Mouse (Mus musculus) stomach, postnatal 0 days (tissue): ENCODE results near the gene Plekhh1. TPM values are rescaled to one million over a fixed set of nuclear protein-coding genes. Genes with fewer than 3 reads are reported as not detected.

Experiments used
- ATAC-seq: fragments of 200-750 bp; cut with Nextera tagmentation; 2 replicates; pipeline ENCODE4 v1.8.0; 2017; ENCODE audit not compliant: low FRiP score, low TSS enrichment
- DNase-seq: peaks from one replicate; pipeline ENCODE4 v3.0.0-alpha.2; 2016; ENCODE audit warnings: low spot score
- H3K27ac ChIP-seq: fragments of 300-500 bp; sonication (generic); replicated peaks from 2 replicates; pipeline ENCODE4 v1.5.1; 2014; ENCODE audit warnings: mild to moderate bottlenecking, control low read depth
- H3K27me3 ChIP-seq: fragments of 300-500 bp; sonication (generic); 2 replicates; pipeline ENCODE4 v1.6.1; 2014; ENCODE audit warnings: low read length; ENCODE audit not compliant: control insufficient read depth, insufficient read depth
- H3K36me3 ChIP-seq: fragments of 300-500 bp; sonication (generic); 2 replicates; pipeline ENCODE4 v1.6.1; 2014; ENCODE audit warnings: low read length, mixed read lengths; ENCODE audit not compliant: control insufficient read depth, insufficient read depth
- H3K4me1 ChIP-seq: fragments of 300-500 bp; sonication (generic); replicated peaks from 2 replicates; pipeline ENCODE4 v1.6.1; 2014; ENCODE audit warnings: antibody characterized with exemption; ENCODE audit not compliant: control insufficient read depth, insufficient read depth
- H3K4me2 ChIP-seq: fragments of 300-500 bp; sonication (generic); replicated peaks from 2 replicates; pipeline ENCODE4 v1.6.1; 2014; ENCODE audit warnings: low read depth, mild to moderate bottlenecking, control low read depth, moderate library complexity
- H3K4me3 ChIP-seq: fragments of 300-500 bp; sonication (generic); 2 replicates; pipeline ENCODE4 v1.5.1; 2014; ENCODE audit warnings: low read depth, low read length, control low read depth
- H3K9ac ChIP-seq: fragments of 300-500 bp; sonication (generic); 2 replicates; pipeline ENCODE4 v1.6.1; 2014; ENCODE audit warnings: mild to moderate bottlenecking, low read length, control low read depth, mixed read lengths
- H3K9me3 ChIP-seq: fragments of 300-500 bp; sonication (generic); 2 replicates; pipeline ENCODE4 v1.6.1; 2016; ENCODE audit warnings: low read length; ENCODE audit not compliant: control insufficient read depth
- CTCF ChIP-seq: IDR thresholded peaks from 2 replicates; pipeline ENCODE4 v1.5.1; 2016; ENCODE audit warnings: antibody characterized with exemption, low read depth, mild to moderate bottlenecking, moderate library complexity
- EP300 ChIP-seq: optimal IDR thresholded peaks from 2 replicates; pipeline ENCODE3; 2016; ENCODE audit warnings: antibody characterized with exemption
- WGBS: fragments of 180-500 bp; shearing (Covaris S2); extraction: QIAGEN DNeasy Blood & Tissue Kit; methylation state at CpG from one replicate; pipeline ENCODE4 v1.1.7; 2014; 5-methylcytosine and 5-hydroxymethylcytosine counted together
- polyA plus RNA-seq: library from polyadenylated mRNA; unstranded; fragments of >200 nt; fragmentation: Nextera tagmentation; extraction: Ambion mirVana; gene quantifications from 2 replicates; pipeline ENCODE4 v1.2.1, GENCODE M21; 2015

The Plekhh1 gene
- polyA plus RNA-seq, 1 experiment from 2014 or later: 6.1 TPM

- ATAC-seq: no peak
- no peaks in the 10 kb centered on the region for H3K36me3 ChIP-seq
- H3K27ac ChIP-seq: no peak overlapping the region
- no peak overlapping the region for H3K9ac ChIP-seq
- no peak for DNase-seq
- TF ChIP-seq EP300 (no peak), CTCF (no peak)
- H3K9me3 ChIP-seq: no peaks in the 10 kb centered on the region
- no peaks in the 10 kb centered on the region for H3K27me3 ChIP-seq
- H3K4me3 ChIP-seq: no peak overlapping the region
- H3K4me1 ChIP-seq: no peaks in the 10 kb centered on the region
- 82% methylated on average over 5 of the region's 5 CpGs for WGBS
- no peak overlapping the region for H3K4me2 ChIP-seq
Observed at GRCm38 (mm10) chr12:79005456-79005855, 23.5 kb upstream of the Plekhh1 start.

GRCm38 (mm10) chr12:79006076-79006475, 22.9 kb upstream of the Plekhh1 start:
- Histone ChIP-seq H3K36me3 (no peaks in the 10 kb centered on the region), H3K4me3 (peak overlapping the region; percentile 93), H3K4me1 (no peaks in the 10 kb centered on the region), H3K9ac (peak overlapping the region; percentile 78; the same call in 1 of the 2 replicates), H3K4me2 (peak overlapping the region; percentile 89), H3K27ac (no peak overlapping the region), H3K27me3 (no peaks in the 10 kb centered on the region), H3K9me3 (no peaks in the 10 kb centered on the region)
- ATAC-seq: no peak
- DNase-seq: no peak
- no peak for TF ChIP-seq CTCF
- no peak for TF ChIP-seq EP300
- 37% methylated on average over 9 of the region's 9 CpGs for WGBS

GRCm38 (mm10) chr12:79006478-79007125, 22.4 kb upstream of the Plekhh1 start:
- peak; percentile 71 for ATAC-seq
- WGBS: under 1% methylated on average over 39 of the region's 53 CpGs
- TF ChIP-seq CTCF (peak; percentile 68), EP300 (no peak)
- H3K9me3 ChIP-seq: no peaks in the 10 kb centered on the region
- no peaks in the 10 kb centered on the region for H3K4me1 ChIP-seq
- peak; percentile 67 for DNase-seq
- H3K27me3 ChIP-seq: no peaks in the 10 kb centered on the region
- H3K4me3 ChIP-seq: peak overlapping the region; percentile 93
- peak overlapping the region; percentile 69 for H3K27ac ChIP-seq
- H3K36me3 ChIP-seq: no peaks in the 10 kb centered on the region
- H3K9ac ChIP-seq: peak overlapping the region; percentile 78
- peak overlapping the region; percentile 89 for H3K4me2 ChIP-seq

- H3K27me3 ChIP-seq: no peaks in the 10 kb centered on the region
- peak within 1 kb of the TSS; percentile 69 for H3K27ac ChIP-seq
- ATAC-seq (peak; percentile 67), DNase-seq (no peak)
- H3K4me2 ChIP-seq: peak within 1 kb of the TSS; percentile 89
- WGBS: 3% methylated on average over 30 of the region's 49 CpGs
- no peaks in the 10 kb centered on the region for H3K36me3 ChIP-seq
- no peak for TF ChIP-seq CTCF
- H3K9ac ChIP-seq: peak within 1 kb of the TSS; percentile 78
- no peaks in the 10 kb centered on the region for H3K9me3 ChIP-seq
- peak within 1 kb of the TSS; percentile 93 for H3K4me3 ChIP-seq
- H3K4me1 ChIP-seq: no peaks in the 10 kb centered on the region
Observed at GRCm38 (mm10) chr12:79007126-79007753, 21.7 kb upstream of the Plekhh1 start, which contains the start of gene Tmem229b. TSS of gene Tmem229b (minus strand) at chr12:79007627.

- WGBS: 34% methylated on average over 3 of the region's 3 CpGs
- TF ChIP-seq EP300: no peak
- TF ChIP-seq CTCF: no peak
- no peaks in the 10 kb centered on the region for H3K4me1 ChIP-seq
- H3K9me3 ChIP-seq: no peaks in the 10 kb centered on the region
- no peak overlapping the region for H3K4me3 ChIP-seq
- H3K27ac ChIP-seq: no peak overlapping the region
- no peaks in the 10 kb centered on the region for H3K27me3 ChIP-seq
- no peaks in the 10 kb centered on the region for H3K36me3 ChIP-seq
- H3K4me2 ChIP-seq: no peak overlapping the region
- DNase-seq (no peak), ATAC-seq (no peak)
- H3K9ac ChIP-seq: no peak overlapping the region
Observed at GRCm38 (mm10) chr12:79010569-79010968, 18.4 kb upstream of the Plekhh1 start.

GRCm38 (mm10) chr12:79016109-79016508, 12.9 kb upstream of the Plekhh1 start:
- Histone ChIP-seq H3K9ac (no peak overlapping the region), H3K9me3 (no peaks in the 10 kb centered on the region), H3K4me3 (no peak overlapping the region), H3K27ac (no peak overlapping the region), H3K4me1 (no peaks in the 10 kb centered on the region), H3K36me3 (no peaks in the 10 kb centered on the region), H3K4me2 (no peak overlapping the region), H3K27me3 (no peaks in the 10 kb centered on the region)
- ATAC-seq (no peak), DNase-seq (no peak)
- WGBS: 51% methylated on average over 5 of the region's 5 CpGs
- TF ChIP-seq CTCF (no peak), EP300 (no peak)
